Mouse (Mus musculus): ENCODE results near the gene Gm28372.
A peak's percentile ranks its signal among the peaks of the same experiment; 100 is the strongest.

Gm28372 gene

GRCm38 (mm10) chr2:130411558-130412495 lies 6.8 kb downstream of the Gm28372 start:
- DNase-seq (ENCODE audit: low spot score), result peak; percentile 83

GRCm38 (mm10) chr2:130412775-130413174 lies 7.7 kb downstream of the Gm28372 start:
- no peak for DNase-seq (ENCODE audit: low spot score)

GRCm38 (mm10) chr2:130414094-130414856 lies 9.2 kb downstream of the Gm28372 start:
- DNase-seq (ENCODE audit: low spot score), result no peak

GRCm38 (mm10) chr2:130421781-130422620 lies 17.0 kb downstream of the Gm28372 start:
- no peak for DNase-seq (ENCODE audit: low spot score)

- DNase-seq (ENCODE audit: low spot score), result peak; percentile 73
Measured at GRCm38 (mm10) chr2:130423397-130424125, 18.5 kb downstream of the Gm28372 start.

- DNase-seq (ENCODE audit: low spot score), result peak; percentile 88
Measured at GRCm38 (mm10) chr2:130424126-130424853, 19.3 kb downstream of the Gm28372 start, which contains the start of the genes Vps16 and Pced1a. Gene Vps16, plus strand, starts transcription at chr2:130424339. Gene Pced1a, minus strand, starts transcription at chr2:130424701.

GRCm38 (mm10) chr2:130425112-130425511 lies 20.1 kb downstream of the Gm28372 start:
- no peak for DNase-seq (ENCODE audit: low spot score)

GRCm38 (mm10) chr2:130429851-130430250 lies 24.8 kb downstream of the Gm28372 start:
- no peak for DNase-seq (ENCODE audit: low spot score)

GRCm38 (mm10) chr2:130430484-130430883 lies 25.4 kb downstream of the Gm28372 start:
- DNase-seq (ENCODE audit: low spot score), result no peak

GRCm38 (mm10) chr2:130432157-130432556 lies 27.1 kb downstream of the Gm28372 start:
- no peak for DNase-seq (ENCODE audit: low spot score)

GRCm38 (mm10) chr2:130433152-130433551 lies 28.1 kb downstream of the Gm28372 start:
- DNase-seq (ENCODE audit: low spot score), result no peak

GRCm38 (mm10) chr2:130436769-130437168 lies 31.7 kb downstream of the Gm28372 start:
- no peak for DNase-seq (ENCODE audit: low spot score)

GRCm38 (mm10) chr2:130438861-130439260 lies 33.8 kb downstream of the Gm28372 start:
- DNase-seq (ENCODE audit: low spot score), result no peak

- no peak for DNase-seq (ENCODE audit: low spot score)
Measured at GRCm38 (mm10) chr2:130439840-130440480, 34.9 kb downstream of the Gm28372 start.

GRCm38 (mm10) chr2:130442162-130442561 lies 37.1 kb downstream of the Gm28372 start:
- no peak for DNase-seq (ENCODE audit: low spot score)

GRCm38 (mm10) chr2:130448449-130448848 lies 43.4 kb downstream of the Gm28372 start:
- no peak for DNase-seq (ENCODE audit: low spot score)

- DNase-seq (ENCODE audit: low spot score), result no peak
Measured at GRCm38 (mm10) chr2:130449021-130449793, 44.2 kb downstream of the Gm28372 start.

- DNase-seq (ENCODE audit: low spot score), result peak; percentile 92
Measured at GRCm38 (mm10) chr2:130449794-130450433, 44.9 kb downstream of the Gm28372 start, which contains the start of gene Ptpra. Gene Ptpra, plus strand, starts transcription at chr2:130450278.

- peak; percentile 69 for DNase-seq (ENCODE audit: low spot score)
Measured at GRCm38 (mm10) chr2:130450434-130450796, 45.4 kb downstream of the Gm28372 start.
